Comparison of ENCODE assay signal across 11 mouse cellular contexts in the genomic region with DNA sequence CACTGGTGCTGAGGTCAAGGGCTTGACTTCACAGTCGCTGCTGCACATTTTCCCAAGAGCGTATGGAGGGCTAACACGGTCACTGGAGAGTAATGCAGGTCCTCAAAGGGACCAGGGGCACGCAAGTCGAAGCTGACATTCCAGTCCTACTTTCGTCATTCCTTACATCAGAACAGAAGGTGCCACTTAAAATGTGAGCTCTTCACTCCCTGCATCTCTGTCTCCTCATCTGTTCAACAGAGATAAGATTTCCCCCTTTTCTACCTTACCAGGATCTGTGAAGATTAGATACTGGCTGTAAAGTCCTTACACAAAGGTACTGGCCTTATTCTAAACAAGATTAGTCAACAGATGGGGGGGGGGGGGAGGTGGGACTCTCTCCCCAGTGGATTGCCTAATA.
DNase-seq lines count a peak whose midpoint lies in the region; ATAC-seq and TF ChIP-seq lines count a peak whose summit lies in the region.
"Had no signal": no experiment of that assay in that cellular context is flagged by ENCODE, and none has a peak within 500 bp of the region (broad histone marks: within the 10 kb centered on the region; RNA-seq: fewer than 3 reads in every experiment).

No protein-coding gene starts in this region.

- no peaks in the 10 kb centered on the region for H3K36me3 ChIP-seq in lung, embryonic 14.5 days (ENCODE audit: insufficient read depth)
- no peaks in the 10 kb centered on the region for H3K36me3 ChIP-seq in liver, embryonic 16.5 days (ENCODE audit: control insufficient read depth, insufficient read depth)
- H3K36me3 ChIP-seq: neural tube, embryonic 12.5 days; stomach, embryonic 15.5 days had no signal

- no peak for TF ChIP-seq CTCF in lung, embryonic 14.5 days (IDR thresholded peaks at IDR 0.05; ENCODE audit: low read depth)

- peak; percentile 36 for DNase-seq in lung, embryonic 14.5 days
- DNase-seq in lung, postnatal 14 days, result no peak
- peak; percentile 44 for DNase-seq in c-Kit-positive CD71-positive TER-119-negative erythroid progenitor cells, embryonic 14.5 days (ENCODE audit: low read depth)
- DNase-seq in embryo, embryonic 9.5 days (ENCODE audit: extremely low spot score), result peak; percentile 33
- no peak for DNase-seq in kidney, postnatal 4 days
- no peak for DNase-seq in spleen, postnatal 14 days (ENCODE audit: low spot score in 2 of 2)
- DNase-seq: cerebellum, postnatal 25 days; lung, postnatal 36 days had no signal

- no peaks in the 10 kb centered on the region for H3K27me3 ChIP-seq in lung, embryonic 14.5 days (ENCODE audit: insufficient read depth, low read length)
- H3K27me3 ChIP-seq in liver, embryonic 16.5 days (ENCODE audit: control insufficient read depth, insufficient read depth, low read depth, low read length), result no peaks in the 10 kb centered on the region
- H3K27me3 ChIP-seq: neural tube, embryonic 12.5 days; stomach, embryonic 15.5 days had no signal

- H3K9ac ChIP-seq in lung, embryonic 14.5 days, result no peak overlapping the region
- H3K9ac ChIP-seq in liver, embryonic 16.5 days (ENCODE audit: low read depth, low read length), result no peak overlapping the region
- H3K9ac ChIP-seq: neural tube, embryonic 12.5 days; stomach, embryonic 15.5 days had no signal

- peak overlapping the region; percentile 19 for H3K4me2 ChIP-seq in lung, embryonic 14.5 days
- peak overlapping the region; percentile 41 for H3K4me2 ChIP-seq in liver, embryonic 16.5 days (ENCODE audit: low read depth, low read length)

- H3K4me1 ChIP-seq in lung, embryonic 14.5 days (ENCODE audit: insufficient read depth), result peaks cover 15% of the 10 kb centered on the region
- peaks cover 22% of the 10 kb centered on the region for H3K4me1 ChIP-seq in liver, embryonic 16.5 days (ENCODE audit: control insufficient read depth, low read depth, low read length)

- peak; percentile 39; the same call in 1 of the 2 replicates for ATAC-seq in lung, embryonic 14.5 days (ENCODE audit: insufficient read depth)
- ATAC-seq in liver, embryonic 16.5 days (ENCODE audit: low read depth), result peak; percentile 85

- peak overlapping the region; percentile 85 for H3K27ac ChIP-seq in lung, embryonic 14.5 days (ENCODE audit: low read depth)
- H3K27ac ChIP-seq in liver, embryonic 16.5 days (ENCODE audit: low read length), result no peak overlapping the region
- H3K27ac ChIP-seq: neural tube, embryonic 12.5 days had no signal

- WGBS in lung, embryonic 14.5 days, result 35% methylated on average over 6 of the region's 6 CpGs
- 25% methylated on average over 6 of the region's 6 CpGs for WGBS in liver, embryonic 16.5 days (ENCODE audit: insufficient replicate concordance)

- H3K9me3 ChIP-seq in lung, embryonic 14.5 days (ENCODE audit: low read depth, low read length), result no peaks in the 10 kb centered on the region
- H3K9me3 ChIP-seq in liver, embryonic 16.5 days (replicated peaks; ENCODE audit: control insufficient read depth, low read length), result no peaks in the 10 kb centered on the region
- H3K9me3 ChIP-seq: neural tube, embryonic 12.5 days; stomach, embryonic 15.5 days had no signal

- H3K4me3 ChIP-seq in lung, embryonic 14.5 days (ENCODE audit: low read depth, low read length), result no peak overlapping the region
- H3K4me3 ChIP-seq in liver, embryonic 16.5 days (ENCODE audit: low read depth, low read length), result 0 out of 2 replicates have a peak overlapping the region, but pooled peaks have one; percentile 3
- H3K4me3 ChIP-seq: neural tube, embryonic 12.5 days had no signal

Comparison
In these comparisons a context has a peak if more than half of its experiments do, and no peak if none do; other contexts are left out.
1. DNase-seq: peak in lung, embryonic 14.5 days (single experiment), c-Kit-positive CD71-positive TER-119-negative erythroid progenitor cells, embryonic 14.5 days (single experiment) and embryo, embryonic 9.5 days (single experiment); none in lung, postnatal 14 days (single experiment), kidney, postnatal 4 days (0 of 2) and spleen, postnatal 14 days (0 of 2).